Mouse (Mus musculus) left cerebral cortex, postnatal 25 days (tissue): ENCODE measurements around the gene Negr1. TPM values are rescaled to one million over a fixed set of nuclear protein-coding genes. Genes with fewer than 3 reads are reported as not detected.

Experiments used
- DNase-seq, 2 experiments: peaks; one replicate each; pipeline ENCODE4 v3.0.0; 2022; ENCODE audit warnings: low spot score in 2 of 2, mixed read lengths in 1 of 2
- intact Hi-C: fragments of 180-260 bp; cut with DNase I; formaldehyde crosslinking; loops from one replicate; pipeline ENCODE4 v1.15.1; 2025
- total RNA-seq, 2 experiments: library from RNA; stranded (reverse); gene quantifications; 2 replicates each; pipeline ENCODE4 v1.2.3; 2021

Negr1 gene
- total RNA-seq, 2 experiments from 2014 or later = 235 to 242 TPM

DNA sequence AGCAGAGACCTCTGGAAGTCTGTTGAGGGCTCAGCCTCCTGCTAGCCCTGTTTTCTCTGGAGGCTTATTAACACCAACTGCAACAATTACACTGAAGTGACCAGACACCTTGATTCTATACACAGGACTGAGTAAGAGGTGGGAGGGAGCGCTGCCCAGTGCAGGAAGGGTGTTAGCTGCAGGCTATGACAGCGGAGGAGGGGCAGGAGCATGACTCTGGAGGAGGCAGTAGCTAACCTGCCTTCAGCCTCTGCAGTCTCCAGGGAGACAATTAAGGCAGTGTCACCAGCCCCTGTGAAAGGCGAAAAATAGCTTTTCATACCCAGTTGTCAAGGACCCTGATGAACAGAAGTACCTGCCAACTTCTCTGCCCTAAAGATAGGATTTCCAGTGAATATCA lies 694.3 kb downstream of the Negr1 start:
- peak in 1 of 2 experiments; percentile 28 for DNase-seq
- intact Hi-C loops = no loop called here

DNA sequence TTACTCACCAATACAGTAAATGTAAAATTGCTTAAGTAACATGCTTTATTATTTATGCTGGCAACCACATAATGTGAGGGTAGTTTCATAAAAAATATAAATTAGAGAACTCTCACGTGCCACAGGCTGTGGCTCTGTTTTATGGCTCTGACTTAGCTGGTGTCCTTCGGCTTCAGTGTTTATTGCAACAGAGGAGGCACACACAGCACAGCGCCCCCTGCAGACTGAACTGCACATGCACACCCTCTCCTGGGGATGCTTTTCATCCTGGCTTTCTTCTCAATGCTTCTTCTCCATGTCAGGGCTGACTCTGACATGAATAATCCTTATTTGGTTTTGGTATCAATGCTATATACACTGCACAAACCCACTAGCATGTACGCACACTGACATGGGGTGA lies 707.1 kb downstream of the Negr1 start:
- intact Hi-C loops = no loop called here
- DNase-seq = no peak

DNA sequence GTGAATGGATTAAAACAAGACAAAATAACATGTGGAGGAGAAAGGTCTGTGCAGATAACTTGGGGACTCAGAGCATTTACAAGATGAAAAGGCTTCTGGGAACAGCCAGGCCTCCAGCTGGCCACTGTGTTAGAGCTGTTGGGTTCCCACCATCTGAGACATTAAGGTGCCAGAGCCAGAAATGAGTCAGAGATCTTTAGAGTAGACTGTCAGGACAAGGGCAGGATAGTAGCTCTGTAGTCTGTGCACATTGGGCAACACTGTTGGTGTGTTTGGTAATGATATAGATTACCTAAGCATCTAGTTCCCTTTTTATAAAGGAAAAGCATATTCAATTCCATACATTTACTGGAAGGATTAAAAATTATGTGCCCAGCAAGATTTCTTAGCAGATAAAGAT lies 710.8 kb downstream of the Negr1 start:
- no peak for DNase-seq
- intact Hi-C loops = no loop called here

DNA sequence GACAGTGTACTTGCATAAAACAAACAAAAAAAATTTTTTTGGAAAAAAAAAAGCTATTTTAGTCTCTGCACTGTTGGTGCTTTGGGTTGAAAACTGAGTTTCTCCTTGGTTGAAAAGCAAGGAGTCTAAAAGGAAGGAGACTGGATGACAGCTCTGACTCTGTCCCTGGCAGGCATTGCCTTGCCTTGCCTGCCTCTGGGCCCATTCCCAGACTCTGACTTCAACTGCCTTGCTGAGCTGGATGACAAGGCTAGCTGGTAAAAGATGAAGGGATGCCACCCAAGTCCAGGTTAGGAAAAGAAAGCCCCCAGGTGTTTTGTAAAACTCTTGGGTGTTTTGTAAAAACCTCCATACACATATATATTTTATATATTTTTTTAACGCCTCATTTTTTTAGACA lies 712.5 kb downstream of the Negr1 start:
- intact Hi-C loops = no loop called here
- peak in 1 of 2 experiments; percentile 34 for DNase-seq

DNA sequence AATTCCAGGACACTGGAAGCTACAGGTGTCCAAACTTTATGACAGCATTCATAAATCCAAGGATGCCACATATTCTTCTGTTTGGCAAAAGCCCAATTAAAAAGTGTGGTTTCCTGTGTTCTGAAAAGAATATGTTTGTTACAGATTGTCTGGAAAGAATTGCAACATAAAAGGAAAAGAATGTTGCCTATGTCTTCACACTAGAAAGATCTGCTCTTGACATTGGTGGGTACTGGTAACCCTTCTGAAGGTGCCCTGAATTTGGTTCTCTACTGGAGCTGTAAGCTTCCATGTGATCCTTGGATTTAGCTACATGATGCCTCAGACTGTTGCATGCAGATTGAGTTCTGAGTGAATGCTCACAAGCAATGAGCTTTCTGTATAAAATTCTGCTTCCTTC lies 718.1 kb downstream of the Negr1 start:
- intact Hi-C loops = no loop called here
- no peak for DNase-seq

DNA sequence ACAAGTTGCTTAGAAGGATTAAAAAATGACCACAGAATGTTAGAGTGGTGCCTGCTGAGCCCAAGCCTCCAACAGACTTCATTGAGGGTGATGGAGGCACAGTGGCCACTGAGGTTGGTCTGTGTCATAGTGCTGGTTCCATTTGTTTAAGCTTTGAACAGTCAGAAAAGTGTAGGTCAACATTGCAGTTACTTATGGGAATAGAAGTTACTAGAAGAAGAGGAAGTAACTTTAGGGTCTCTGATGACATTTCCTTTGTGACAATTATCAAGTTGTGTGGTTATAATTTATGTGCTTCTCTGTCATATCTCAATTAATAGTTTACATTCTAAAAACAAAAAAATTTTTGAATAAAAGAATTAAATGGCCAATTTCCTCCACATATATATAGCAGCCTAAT lies 719.7 kb downstream of the Negr1 start:
- DNase-seq = no peak
- intact Hi-C loops = no loop called here

DNA sequence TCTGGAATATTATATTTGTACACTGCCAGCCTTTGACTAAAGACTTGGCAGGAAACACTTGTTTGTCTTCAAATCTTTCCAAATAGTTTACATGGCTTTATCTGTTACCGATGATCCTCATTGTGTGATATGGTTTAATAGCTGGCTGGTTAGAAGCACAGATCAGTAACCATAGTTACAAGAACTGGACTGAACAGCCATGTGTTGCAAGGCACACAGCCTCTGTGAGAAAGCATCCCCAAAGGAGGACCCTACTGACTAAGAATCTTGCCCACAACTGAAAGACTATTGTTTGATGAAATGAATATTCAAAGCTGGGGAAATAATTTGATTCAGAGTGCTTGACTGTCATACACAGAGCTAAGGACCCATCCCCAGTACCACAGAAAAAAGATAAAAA lies 729.7 kb downstream of the Negr1 start:
- intact Hi-C loops = no loop called here
- no peak for DNase-seq

DNA sequence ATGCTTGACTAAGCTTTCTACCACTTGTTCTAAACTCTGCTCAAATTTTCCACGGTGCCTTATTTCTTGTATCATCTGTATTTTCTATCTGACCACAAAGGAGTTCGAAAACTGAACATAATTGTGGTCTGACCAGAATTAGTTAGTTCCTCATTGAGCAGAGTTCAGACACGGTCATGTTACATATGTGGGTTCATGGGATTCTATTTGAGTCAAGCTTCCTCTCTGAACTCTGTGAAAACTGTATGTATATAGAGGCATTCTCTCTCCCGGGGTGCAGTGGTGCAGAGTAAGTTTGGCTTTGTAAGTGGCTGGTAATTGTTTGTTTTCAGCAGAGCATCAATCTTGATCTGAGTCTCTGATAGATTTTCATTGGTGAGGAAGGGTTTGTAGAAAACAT lies 735.6 kb downstream of the Negr1 start:
- no peak for DNase-seq

DNA sequence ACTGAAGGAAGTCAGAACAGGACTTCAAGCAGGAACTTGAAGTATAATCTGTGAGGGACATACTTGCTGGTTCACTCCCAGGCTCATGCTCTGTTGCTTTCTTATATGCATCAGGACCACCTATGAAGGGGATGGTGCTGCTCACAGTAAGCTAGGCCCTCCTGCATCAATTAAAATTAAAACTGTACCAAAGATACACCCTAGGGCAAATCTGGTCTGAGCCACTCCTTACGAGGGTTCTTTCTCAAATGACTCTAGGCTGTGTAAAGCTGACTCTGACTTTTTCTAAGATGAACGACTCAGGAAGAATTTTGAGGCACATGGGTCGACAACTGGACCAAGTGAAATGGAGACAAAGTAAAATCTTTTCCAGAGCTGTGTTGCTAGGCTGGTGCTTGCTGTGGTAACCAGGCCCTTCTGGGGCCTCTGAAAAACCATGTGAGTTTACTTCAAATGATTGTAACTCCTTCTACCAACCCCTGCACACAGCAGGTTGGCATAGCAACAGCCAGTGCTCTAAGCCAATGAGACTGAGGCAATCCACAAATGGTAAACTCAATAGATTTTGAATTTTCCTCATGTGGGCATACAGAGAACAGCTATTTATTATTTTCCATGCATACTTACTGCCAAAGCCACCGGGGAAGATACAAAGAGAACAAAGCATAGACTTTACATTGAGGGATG lies 742.0 kb downstream of the Negr1 start:
- intact Hi-C loops = no loop called here
- DNase-seq = no peak

More for the DNA sequence above, 735.6 kb downstream of the Negr1 start:
- intact Hi-C loops = no loop called here

DNA sequence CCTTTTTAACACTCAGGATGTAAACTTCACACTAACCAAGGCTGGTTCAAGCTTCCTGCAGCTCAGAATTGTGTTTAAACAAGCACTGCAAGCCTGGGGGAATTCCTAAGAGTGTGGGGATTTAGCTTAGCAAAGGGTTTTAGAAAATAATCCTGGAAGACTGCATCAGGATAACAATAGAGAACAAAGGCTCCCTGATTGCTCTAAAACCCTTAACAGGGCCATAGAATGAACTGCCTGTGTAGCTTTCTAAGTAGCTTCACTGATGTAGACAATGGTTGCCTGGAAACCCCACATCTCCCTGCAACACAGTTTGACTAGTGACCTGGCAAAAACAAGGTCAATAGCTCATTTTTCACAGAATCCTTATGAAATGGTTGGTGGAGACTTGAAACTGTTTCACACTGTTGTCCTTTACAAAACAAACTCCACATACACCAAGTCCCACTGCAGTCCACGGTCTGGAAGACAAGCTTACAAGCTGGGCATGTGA lies 759.5 kb downstream of the Negr1 start:
- intact Hi-C loops = no loop called here
- no peak for DNase-seq

DNA sequence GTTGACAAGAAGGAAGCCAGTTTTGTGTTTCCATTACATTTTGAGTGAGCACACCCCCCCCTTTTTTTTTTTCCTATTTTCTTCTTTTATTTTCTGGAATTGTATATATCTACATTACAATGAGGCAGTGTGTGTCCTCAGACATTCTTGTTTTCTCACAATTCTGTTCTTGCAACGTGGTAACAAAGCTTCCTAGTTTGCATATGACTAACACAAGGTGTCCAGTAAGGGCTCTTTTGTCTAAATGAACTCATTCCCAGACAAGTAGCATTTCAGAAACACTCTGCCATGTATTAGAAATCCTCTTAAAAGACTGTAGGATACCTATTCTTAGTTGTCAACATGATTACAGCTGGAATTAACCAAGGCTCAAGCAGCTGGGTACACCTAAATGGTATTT lies 760.2 kb downstream of the Negr1 start:
- intact Hi-C loops = no loop called here
- DNase-seq = peak in 1 of 2 experiments; percentile 19

DNA sequence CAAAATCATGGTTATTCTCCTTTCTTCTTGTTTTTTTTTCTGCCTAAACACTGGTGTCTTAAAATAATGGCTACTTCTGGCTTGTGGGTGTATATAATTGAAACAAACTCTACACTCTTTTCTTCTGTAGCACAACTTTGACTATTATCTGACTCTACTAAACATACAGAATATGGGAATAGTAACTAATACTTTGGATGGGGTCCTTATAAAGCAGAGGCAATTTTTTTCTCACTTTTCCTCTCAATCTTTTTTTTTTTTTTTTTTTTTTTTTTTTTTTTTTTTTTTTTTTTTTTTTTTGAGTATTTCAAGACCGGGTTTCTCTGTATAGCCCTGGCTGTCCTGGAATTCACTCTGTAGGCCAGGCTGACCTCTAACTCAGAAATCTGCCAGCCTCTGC lies 772.6 kb downstream of the Negr1 start:
- intact Hi-C loops = no loop called here
- DNase-seq = no peak

DNA sequence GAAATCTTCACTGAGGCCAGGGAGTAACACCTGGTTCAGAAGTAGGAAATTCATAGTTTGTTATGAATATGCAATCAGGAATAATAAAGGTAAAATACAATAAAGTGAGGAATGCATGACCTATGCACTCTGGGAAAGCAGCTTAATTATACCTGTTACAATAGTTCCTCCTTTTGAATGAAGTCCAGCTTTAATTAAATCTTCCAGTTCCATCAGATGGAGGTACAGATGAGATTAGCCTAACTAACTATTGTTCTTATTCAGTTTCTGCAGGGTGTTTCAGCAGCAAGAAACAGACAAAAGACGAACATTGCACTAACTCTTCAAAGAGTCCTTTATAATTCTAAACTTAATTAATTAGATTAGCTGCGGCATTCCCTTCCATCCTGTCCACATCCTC lies 787.9 kb downstream of the Negr1 start:
- intact Hi-C loops = no loop called here
- DNase-seq = no peak

DNA sequence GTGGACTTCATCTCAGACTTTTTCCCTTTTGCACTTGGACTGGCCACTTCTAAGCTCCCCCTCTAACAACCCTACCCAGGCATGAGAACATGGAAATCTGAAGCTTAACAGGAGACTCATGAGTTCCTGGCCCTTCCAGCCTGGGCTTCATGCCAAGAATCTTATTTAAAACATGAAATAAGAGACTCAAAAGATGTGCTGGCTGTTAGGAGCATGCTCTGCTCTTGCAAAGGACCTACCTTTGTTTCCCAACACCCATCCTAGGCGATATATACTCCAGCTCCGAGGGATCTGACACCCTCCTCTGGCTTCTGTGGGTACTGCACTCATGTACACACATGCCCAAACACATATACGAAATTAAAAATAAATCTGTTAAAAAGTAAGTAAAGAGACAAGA lies 797.3 kb downstream of the Negr1 start:
- no peak for DNase-seq
- intact Hi-C loops = no loop called here

DNA sequence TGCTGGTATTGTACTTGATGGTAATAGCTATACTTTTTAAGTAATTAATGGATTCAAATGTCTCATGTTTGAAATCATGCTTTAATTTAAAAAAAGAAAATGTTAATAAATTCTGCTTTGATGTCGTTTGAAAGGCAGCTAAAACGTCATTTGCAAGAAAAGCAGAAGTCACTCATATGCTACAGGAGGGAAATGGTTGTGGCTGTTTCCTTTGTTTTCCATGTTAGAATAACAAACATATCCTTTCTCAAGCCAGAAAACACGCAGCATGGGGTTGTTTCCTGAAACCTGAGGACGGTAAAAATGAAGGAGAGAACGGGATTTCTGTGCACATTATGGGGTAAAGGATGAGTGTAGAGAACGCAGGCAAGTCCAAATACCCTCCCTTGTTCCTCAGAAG lies 798.2 kb downstream of the Negr1 start:
- DNase-seq = no peak
- intact Hi-C loops = no loop called here
